Mouse (Mus musculus) heart, postnatal 14 days (tissue): ENCODE data around the gene Znfx1. TPM values are rescaled to one million over a fixed set of nuclear protein-coding genes. Genes with fewer than 3 reads are reported as not detected.

Experiments
- DNase-seq, 2 experiments: peaks; one replicate each; pipeline ENCODE4 v3.0.0; 2021 to 2022
- intact Hi-C: fragments of 180-260 bp; cut with DNase I; formaldehyde crosslinking; loops from one replicate; pipeline ENCODE4 v1.15.1; 2025
- total RNA-seq, 2 experiments: library from RNA; stranded (reverse); gene quantifications; 2 replicates each; pipeline ENCODE4 v1.2.3; 2021

Znfx1 gene
- total RNA-seq, 2 experiments from 2014 or later: 32.1 to 36.1 TPM

DNA sequence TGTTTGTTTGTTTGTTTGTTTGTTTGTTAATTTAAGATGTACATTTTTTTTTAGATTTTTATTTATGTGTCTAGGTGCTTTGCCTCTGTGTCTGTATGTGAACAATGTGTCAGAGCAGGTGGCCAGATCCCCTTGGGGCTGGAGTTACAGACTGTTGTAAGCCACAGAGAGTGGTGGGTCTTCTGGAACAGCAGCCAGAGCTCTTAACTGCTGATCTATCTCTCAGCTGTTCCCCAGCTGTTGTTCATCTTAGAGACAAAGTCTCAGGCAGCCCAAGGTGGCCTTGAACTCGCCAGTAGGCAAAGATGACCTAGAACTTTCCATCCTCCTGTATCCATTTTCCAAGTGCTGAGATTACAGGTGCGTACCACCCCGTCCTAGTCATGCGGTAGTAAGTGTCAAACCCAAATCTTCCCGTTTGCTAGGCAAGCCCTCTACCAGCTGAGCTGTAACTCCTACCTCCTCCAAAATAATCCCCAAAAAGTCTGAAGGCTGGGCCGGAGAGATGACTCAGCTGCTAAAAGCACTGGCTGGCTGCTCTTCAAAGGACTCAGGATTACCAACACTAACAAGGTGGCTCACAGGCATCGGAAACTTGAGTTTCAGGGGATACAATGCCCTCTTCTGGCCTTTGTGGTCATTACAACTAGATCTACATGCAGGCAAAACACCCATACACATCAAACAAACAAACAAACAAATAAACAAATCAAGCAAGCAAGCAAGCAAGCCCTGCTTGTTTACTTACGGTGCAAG lies 58.5 kb downstream of the Znfx1 start:
- intact Hi-C loops: loop anchor here (1.0 kb wide), 1 partner anchor 48 kb away; no protein-coding TSS in a partner anchor
- peak; percentile 53 to 82 for DNase-seq

DNA sequence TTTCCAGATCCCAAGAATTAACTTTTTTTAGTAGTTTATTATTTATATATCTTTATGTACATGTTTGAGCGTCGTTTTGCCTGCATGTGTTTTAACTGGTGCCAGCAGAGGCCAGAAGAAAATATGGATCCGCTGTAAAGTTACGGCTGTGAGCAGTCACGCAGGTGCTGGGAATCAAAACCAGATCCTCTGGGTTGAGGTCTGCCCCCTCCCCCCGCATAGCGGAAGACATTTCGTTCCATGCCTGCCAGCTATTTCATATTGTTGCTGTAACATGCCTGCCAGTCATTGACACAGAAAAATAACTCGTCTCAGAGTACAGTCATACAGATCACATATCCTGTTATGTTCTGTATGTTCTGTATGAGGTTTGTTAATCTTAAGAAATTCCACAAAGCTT lies 61.3 kb downstream of the Znfx1 start:
- DNase-seq: no peak
- intact Hi-C loops: no loop called here

DNA sequence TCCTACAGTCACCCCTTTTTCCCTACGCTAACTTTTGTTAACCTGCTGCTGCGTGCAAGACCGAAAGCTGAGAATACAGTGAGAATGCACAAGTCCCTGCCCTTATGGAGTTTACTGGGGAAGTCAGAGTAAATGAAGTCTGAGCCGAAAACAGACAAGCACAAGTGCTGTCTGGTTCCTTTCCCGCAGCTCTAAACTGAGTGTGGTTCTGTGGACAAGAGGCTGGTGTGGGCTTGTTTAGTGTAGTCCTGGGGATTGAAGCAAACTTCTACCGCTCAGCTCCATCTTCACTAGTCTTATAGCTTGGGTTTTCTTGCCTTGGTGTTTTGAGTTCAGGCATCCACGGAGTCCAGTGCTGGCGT lies 66.3 kb downstream of the Znfx1 start:
- no peak for DNase-seq
- intact Hi-C loops: no loop called here

DNA sequence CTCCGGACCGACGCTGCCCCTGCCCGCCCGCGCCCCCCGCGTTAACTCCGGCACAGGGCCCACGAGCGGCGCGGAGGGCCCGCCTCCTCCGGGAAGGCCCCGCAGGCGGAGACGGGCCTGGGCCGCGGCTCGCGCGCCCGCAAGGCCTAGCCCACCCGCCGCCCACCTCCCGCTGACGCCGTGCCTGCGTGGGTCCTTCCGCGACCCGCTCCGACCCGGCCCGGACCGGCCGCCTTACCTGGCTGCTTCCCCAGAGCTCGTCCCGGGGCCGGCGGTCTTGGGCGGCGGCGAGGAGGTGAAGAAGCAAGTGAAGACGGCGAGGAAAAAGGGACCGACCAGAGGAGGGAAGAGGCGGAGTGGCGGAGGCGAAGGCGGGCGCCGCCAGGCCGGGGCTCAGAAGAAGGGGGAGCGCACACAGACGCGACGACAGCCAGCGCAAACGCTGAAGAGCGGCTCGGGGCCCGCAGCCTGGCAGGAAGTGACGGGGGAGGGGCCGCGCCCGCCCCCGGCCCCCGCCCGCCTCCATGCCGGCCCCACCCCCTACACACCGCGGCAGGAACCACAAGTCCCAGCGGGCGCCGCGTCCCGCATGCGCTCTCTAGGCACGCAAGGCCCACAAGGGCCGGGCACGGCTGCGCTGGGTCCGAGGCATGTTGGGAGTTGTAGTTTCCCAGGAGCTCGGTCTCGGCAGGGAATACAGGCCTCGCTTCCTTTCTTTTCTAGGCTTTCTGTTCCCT lies 66.9 kb downstream of the Znfx1 start, which contains the start of gene Stau1:
Gene Stau1 (minus strand): TSS at position 504 of the 737 bp plus-strand sequence.
- intact Hi-C loops: loop anchor here (2.0 kb wide), 1 partner anchor 19 kb away; no protein-coding TSS in a partner anchor
- DNase-seq: peak; percentile 96 to 97

DNA sequence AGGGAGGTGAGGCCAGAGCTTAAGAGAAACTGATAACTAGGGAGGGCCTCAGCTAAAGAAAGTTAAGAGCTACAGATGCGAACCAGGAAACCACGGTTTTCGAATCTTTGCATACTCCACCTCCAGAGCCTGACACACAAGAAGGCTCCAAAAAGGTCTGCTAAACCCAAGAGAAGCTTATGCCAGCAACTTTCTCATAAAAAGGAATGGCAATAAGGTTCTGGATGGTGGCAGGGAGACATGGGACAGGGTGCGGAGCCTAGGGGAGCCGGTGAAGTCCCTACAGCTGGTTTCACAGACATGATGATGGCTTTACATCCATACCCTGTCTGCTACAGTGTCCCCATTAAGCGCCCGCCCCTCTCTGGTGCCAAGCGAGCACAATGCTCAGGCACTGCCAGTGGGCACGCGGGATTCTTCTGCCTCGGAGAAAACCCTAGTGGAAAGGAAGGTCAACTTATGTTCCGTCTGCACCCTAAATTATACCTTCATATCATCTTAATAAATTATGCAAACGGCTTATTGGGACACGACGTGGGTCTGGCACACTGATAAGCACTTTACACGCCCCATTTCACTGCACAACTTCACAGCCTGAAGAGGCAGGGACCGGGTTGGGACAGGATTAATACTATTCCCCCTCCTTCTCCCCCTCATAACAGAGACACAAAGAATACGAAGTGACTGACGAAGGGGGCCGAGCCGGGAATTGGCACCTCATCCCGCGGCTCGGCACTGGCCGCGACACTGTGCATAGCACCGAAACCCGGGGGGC lies 67.6 kb downstream of the Znfx1 start:
- DNase-seq: peak; percentile 12 to 48
- intact Hi-C loops: loop anchor here (2.0 kb wide), 1 partner anchor 18 kb away; no protein-coding TSS in a partner anchor

DNA sequence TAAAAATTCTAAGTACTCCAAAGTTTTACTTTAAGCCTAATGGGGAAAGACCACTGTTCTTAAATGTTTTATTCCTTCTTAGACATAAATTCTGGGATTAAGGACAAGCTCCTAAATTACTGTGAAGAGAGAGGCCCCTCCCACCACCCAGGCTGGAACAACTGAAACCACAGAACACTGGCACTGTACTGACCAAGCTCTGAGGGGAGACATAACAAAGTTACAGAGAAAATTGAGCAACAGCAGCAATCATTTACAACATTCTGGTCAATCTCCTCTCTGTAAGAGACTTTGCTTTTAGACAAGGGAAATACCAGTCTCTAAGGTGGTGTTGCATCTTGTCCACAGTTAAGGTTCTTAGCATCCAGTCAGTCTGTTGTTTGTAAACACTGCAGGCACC lies 70.9 kb downstream of the Znfx1 start:
- intact Hi-C loops: no loop called here

DNA sequence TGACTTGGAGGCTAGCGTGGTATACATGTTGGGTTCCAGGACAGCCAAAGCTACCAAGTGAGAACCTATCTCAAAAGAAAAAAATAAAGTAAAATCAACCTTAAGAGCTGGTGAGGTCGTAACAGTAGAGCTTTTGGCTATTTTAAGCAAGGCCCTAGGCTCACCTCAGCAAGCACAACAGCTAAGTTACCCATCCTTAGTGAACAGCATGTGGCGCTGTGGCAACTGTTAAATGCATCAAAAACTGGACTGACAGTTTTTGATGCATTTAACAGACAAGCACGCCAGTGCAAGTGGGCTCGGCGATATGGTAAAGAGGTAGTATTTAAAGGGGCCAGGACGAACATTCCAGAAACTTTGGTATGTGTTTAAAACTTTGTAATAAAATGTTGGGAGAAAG lies 72.0 kb downstream of the Znfx1 start:
- intact Hi-C loops: no loop called here
- no peak for DNase-seq

More for the DNA sequence above, 70.9 kb downstream of the Znfx1 start:
- DNase-seq: no peak

Other genes starting within 250 kb of the Znfx1 start
- gene Cse1l, start 157.0 kb downstream of the Znfx1 start, total RNA-seq: 10 to 100 TPM; 43.2 to 44.3 TPM
- 10 to 100 TPM; 42.1 to 47.2 TPM for gene Stau1, start 66.7 kb downstream of the Znfx1 start, total RNA-seq
- 10 to 100 TPM; 12.3 to 13.7 TPM for gene Ddx27, start 47.8 kb downstream of the Znfx1 start, total RNA-seq
- gene Kcnb1, start 127.1 kb upstream of the Znfx1 start, total RNA-seq: 10 to 100 TPM; 57.9 to 60.3 TPM
- gene Ptgis, start 177.6 kb upstream of the Znfx1 start, total RNA-seq: 10 to 100 TPM; 24.5 to 25.5 TPM